Mouse (Mus musculus) embryonic facial prominence, embryonic 11.5 days (tissue): ENCODE results near the gene Tmem54. TPM values are rescaled to one million over a fixed set of nuclear protein-coding genes. Genes with fewer than 3 reads are reported as not detected.

ENCODE experiments used
- ATAC-seq: fragments of 200-750 bp; cut with Nextera tagmentation; replicated peaks from 2 replicates; pipeline ENCODE4 v1.8.0; 2017; ENCODE audit warnings: low read depth; ENCODE audit not compliant: insufficient number of reproducible peaks, low FRiP score, low TSS enrichment
- DNase-seq: peaks from one replicate; pipeline ENCODE4 v3.0.0-alpha.2; 2015; ENCODE audit warnings: low spot score
- H3K27ac ChIP-seq: fragments of 300-500 bp; sonication (generic); replicated peaks from 2 replicates; pipeline ENCODE4 v1.5.1; 2014; ENCODE audit warnings: mild to moderate bottlenecking, low read depth, low read length, control low read depth
- H3K27me3 ChIP-seq: fragments of 300-500 bp; sonication (generic); 2 replicates; pipeline ENCODE4 v1.6.1; 2014; ENCODE audit warnings: mild to moderate bottlenecking, low read length, moderate library complexity, mixed read lengths; ENCODE audit not compliant: control insufficient read depth, insufficient read depth
- H3K36me3 ChIP-seq: fragments of 300-500 bp; sonication (generic); replicated peaks from 2 replicates; pipeline ENCODE4 v1.6.1; 2014; ENCODE audit warnings: low read depth, mild to moderate bottlenecking, low read length, moderate library complexity, mixed read lengths; ENCODE audit not compliant: control insufficient read depth, insufficient read depth
- H3K4me1 ChIP-seq: fragments of 300-500 bp; sonication (generic); 2 replicates; pipeline ENCODE4 v1.6.1; 2014; ENCODE audit warnings: low read length, mixed read lengths; ENCODE audit not compliant: control insufficient read depth, insufficient read depth
- H3K4me2 ChIP-seq: fragments of 300-500 bp; sonication (generic); 2 replicates; pipeline ENCODE4 v1.6.1; 2014; ENCODE audit warnings: low read depth, mild to moderate bottlenecking, control low read depth, low read length, moderate library complexity
- H3K4me3 ChIP-seq: fragments of 300-500 bp; sonication (generic); 2 replicates; pipeline ENCODE4 v1.5.1; 2014; ENCODE audit warnings: low read depth, low read length, control low read depth
- H3K9ac ChIP-seq: fragments of 300-500 bp; sonication (generic); replicated peaks from 2 replicates; pipeline ENCODE4 v1.6.1; 2014; ENCODE audit warnings: mild to moderate bottlenecking, control low read depth, low read length
- H3K9me3 ChIP-seq: fragments of 300-500 bp; sonication (generic); replicated peaks from 2 replicates; pipeline ENCODE4 v1.6.1; 2016; ENCODE audit warnings: mild to moderate bottlenecking, low read length, inconsistent platforms, mixed read lengths; ENCODE audit not compliant: control insufficient read depth
- WGBS: fragments of 180-500 bp; shearing (Covaris S2); extraction: QIAGEN DNeasy Blood & Tissue Kit; methylation state at CpG from one replicate; pipeline ENCODE4 v1.1.7; 2014; 5-methylcytosine and 5-hydroxymethylcytosine counted together
- polyA plus RNA-seq: library from polyadenylated mRNA; unstranded; fragments of >200 nt; fragmentation: Nextera tagmentation; extraction: Ambion mirVana; gene quantifications from 2 replicates; pipeline ENCODE4 v1.2.1, GENCODE M21; 2014

Tmem54 gene
- polyA plus RNA-seq, 1 experiment from 2014 or later, result 6.4 TPM

DNA sequence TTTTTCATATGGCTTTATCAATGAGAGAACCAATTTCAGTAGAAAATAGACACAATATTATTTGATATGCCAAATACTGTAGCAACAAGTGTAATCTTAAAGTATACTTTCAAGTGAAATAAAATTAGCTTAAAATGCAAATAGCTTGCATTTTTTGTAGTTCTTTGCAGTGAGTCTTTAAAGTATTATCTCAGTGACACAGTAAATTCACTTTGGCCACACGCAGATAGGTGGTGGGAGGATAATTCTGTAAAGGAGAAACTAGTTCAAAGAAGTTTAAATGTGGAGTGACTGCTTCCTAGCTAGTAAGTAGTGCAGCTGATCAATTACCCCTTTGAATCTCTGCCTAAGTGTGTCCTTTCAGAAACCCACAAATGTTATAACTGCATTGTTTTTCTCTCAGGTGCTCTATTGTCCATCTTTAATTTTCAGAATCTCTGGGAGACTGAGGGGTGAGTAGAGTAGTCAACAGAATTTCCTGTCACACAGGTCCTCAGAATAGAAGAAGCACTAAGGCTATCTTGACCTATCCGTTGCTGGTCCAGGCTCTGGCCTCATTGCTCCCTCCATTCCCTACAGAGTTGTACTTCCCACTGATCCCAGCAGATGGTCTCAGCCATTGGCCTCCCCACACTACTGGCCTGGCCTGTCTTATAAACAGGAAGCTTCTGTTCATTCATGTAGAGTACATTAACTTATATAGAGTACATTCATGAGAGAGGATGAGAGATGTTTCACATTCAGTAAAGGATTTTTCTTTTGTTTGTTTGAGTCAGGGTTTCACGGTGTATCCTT, 42.9 kb upstream of the Tmem54 start:
- no peaks in the 10 kb centered on the region for H3K36me3 ChIP-seq
- H3K4me1 ChIP-seq, result peaks cover 9% of the 10 kb centered on the region; the same call in 1 of the 2 replicates
- ATAC-seq, result no peak
- WGBS, result 72% methylated on average over 3 of the region's 3 CpGs
- H3K4me2 ChIP-seq, result no peak overlapping the region
- no peak overlapping the region for H3K9ac ChIP-seq
- no peaks in the 10 kb centered on the region for H3K9me3 ChIP-seq
- DNase-seq, result no peak
- no peak overlapping the region for H3K4me3 ChIP-seq
- no peak overlapping the region for H3K27ac ChIP-seq
- H3K27me3 ChIP-seq, result no peaks in the 10 kb centered on the region

- no peak overlapping the region for H3K9ac ChIP-seq
- no peak overlapping the region for H3K4me2 ChIP-seq
- no peak overlapping the region for H3K27ac ChIP-seq
- no peak overlapping the region for H3K4me3 ChIP-seq
- ATAC-seq (no peak), DNase-seq (no peak)
- no peaks in the 10 kb centered on the region for H3K9me3 ChIP-seq
- H3K4me1 ChIP-seq, result no peaks in the 10 kb centered on the region
- no peaks in the 10 kb centered on the region for H3K36me3 ChIP-seq
- no peaks in the 10 kb centered on the region for H3K27me3 ChIP-seq
Observed at GRCm38 (mm10) chr4:129065688-129066236, 39.6 kb upstream of the Tmem54 start.

- 87% methylated on average over 5 of the region's 5 CpGs for WGBS
- Histone ChIP-seq H3K4me1 (no peaks in the 10 kb centered on the region), H3K4me2 (no peak overlapping the region), H3K9ac (no peak overlapping the region), H3K4me3 (no peak overlapping the region), H3K27ac (no peak overlapping the region), H3K9me3 (no peaks in the 10 kb centered on the region), H3K27me3 (no peaks in the 10 kb centered on the region), H3K36me3 (no peaks in the 10 kb centered on the region)
- DNase-seq (no peak), ATAC-seq (no peak)
Observed at GRCm38 (mm10) chr4:129067638-129068415, 37.5 kb upstream of the Tmem54 start.

DNA sequence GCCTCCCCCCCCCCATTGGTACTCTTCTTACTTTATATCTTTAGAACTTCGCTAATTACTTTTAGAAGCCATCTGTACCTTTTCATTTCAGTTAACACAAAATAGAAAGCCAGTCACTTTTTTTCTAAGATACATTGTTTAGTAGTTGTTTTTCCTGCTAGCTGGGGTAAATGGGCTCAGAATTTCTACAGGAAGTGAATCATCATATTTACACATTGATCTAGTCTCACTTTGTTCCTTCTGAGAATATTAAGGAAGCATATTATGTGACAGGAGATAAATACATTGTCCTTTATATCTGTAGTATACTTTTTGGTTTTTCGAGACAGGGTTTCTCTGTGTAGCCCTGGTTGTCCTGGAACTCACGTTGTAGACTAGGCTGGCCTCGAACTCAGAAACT, 36.5 kb upstream of the Tmem54 start:
- no peaks in the 10 kb centered on the region for H3K27me3 ChIP-seq
- DNase-seq (no peak), ATAC-seq (no peak)
- no peak overlapping the region for H3K4me3 ChIP-seq
- WGBS, result 93% methylated on average over 4 of the region's 4 CpGs
- H3K27ac ChIP-seq, result no peak overlapping the region
- H3K36me3 ChIP-seq, result no peaks in the 10 kb centered on the region
- no peak overlapping the region for H3K9ac ChIP-seq
- no peaks in the 10 kb centered on the region for H3K9me3 ChIP-seq
- no peak overlapping the region for H3K4me2 ChIP-seq
- no peaks in the 10 kb centered on the region for H3K4me1 ChIP-seq

DNA sequence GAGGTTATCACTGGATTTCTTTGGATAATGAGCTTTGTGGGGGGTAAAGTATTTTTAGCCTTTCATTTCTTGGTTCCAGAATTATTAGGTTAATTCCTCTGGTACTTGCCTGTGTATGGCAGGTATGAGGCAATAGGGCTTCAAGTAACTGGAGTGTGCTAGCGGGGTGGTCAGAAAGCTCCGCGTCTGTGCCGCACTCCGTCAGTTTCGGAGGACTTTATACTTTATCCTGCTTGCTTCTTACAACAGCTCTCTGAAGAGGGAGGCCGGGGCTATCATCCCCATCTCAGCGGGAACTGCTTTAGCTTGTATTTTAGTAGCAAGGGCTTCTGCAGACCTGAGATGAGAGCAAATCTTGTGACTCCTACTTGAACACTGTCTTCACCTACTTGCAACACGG, 26.2 kb upstream of the Tmem54 start:
- Histone ChIP-seq H3K9ac (no peak overlapping the region), H3K4me3 (no peak overlapping the region), H3K4me2 (no peak overlapping the region), H3K4me1 (no peaks in the 10 kb centered on the region), H3K27ac (no peak overlapping the region), H3K36me3 (peaks cover 13% of the 10 kb centered on the region), H3K9me3 (no peaks in the 10 kb centered on the region), H3K27me3 (no peaks in the 10 kb centered on the region)
- no peak for ATAC-seq
- 94% methylated on average over 9 of the region's 9 CpGs for WGBS
- DNase-seq, result no peak

DNA sequence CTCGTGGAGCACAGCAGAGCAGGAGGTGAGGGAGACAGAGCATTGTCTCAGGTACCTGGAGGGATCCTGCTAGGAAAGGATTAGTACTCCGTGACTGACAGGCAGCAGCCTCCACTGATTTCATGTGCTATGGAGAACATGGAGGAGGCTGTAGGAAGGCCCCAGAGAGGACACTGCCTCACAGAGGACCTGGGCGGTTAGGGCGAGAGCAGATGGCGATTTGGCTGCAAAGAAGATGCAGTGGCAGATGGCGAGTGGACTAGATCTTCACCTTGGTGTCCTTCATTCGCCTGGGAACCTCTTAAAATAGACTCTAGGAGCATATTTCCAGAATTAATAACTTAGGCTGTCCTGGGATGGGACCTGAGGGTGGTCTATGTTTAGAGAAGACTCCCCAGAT, 24.3 kb upstream of the Tmem54 start:
- peaks cover 13% of the 10 kb centered on the region for H3K36me3 ChIP-seq
- no peaks in the 10 kb centered on the region for H3K27me3 ChIP-seq
- 78% methylated on average over 7 of the region's 7 CpGs for whole genome bisulfite sequencing
- DNase-seq (no peak), ATAC-seq (no peak)
- no peaks in the 10 kb centered on the region for H3K9me3 ChIP-seq
- H3K4me3 ChIP-seq, result no peak overlapping the region
- H3K4me1 ChIP-seq, result no peaks in the 10 kb centered on the region
- H3K27ac ChIP-seq, result no peak overlapping the region
- no peak overlapping the region for H3K9ac ChIP-seq
- no peak overlapping the region for H3K4me2 ChIP-seq

- WGBS, result 86% methylated on average over 6 of the region's 6 CpGs
- H3K4me1 ChIP-seq, result no peaks in the 10 kb centered on the region
- peaks cover 13% of the 10 kb centered on the region for H3K36me3 ChIP-seq
Observed at GRCm38 (mm10) chr4:129081512-129081911, 23.8 kb upstream of the Tmem54 start.

DNA sequence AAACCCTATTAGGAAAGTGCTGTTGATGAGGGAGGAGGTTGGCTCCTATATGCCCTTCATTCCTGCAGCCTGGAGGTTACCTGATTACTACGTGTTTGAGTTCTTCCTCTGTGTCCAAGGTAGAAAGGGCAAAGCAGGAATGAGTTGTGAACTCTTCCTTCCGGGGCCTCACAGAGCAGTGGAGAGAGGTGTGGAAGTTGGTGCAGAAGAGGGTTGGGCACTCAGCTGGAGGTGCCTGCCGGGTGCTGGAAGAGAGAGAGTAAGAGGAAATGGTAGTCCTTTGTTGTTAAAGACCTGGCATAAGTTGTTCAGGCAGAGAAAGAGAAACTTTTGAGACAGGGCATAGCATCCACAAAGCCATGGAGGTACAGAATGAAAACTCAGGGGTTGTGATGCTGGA, 23.4 kb upstream of the Tmem54 start:
- 84% methylated on average over 3 of the region's 3 CpGs for WGBS
- Histone ChIP-seq H3K27me3 (no peaks in the 10 kb centered on the region), H3K4me3 (no peak overlapping the region), H3K9ac (no peak overlapping the region), H3K4me2 (no peak overlapping the region), H3K9me3 (no peaks in the 10 kb centered on the region), H3K36me3 (peaks cover 13% of the 10 kb centered on the region), H3K27ac (no peak overlapping the region), H3K4me1 (no peaks in the 10 kb centered on the region)
- DNase-seq (no peak), ATAC-seq (no peak)

More at GRCm38 (mm10) chr4:129081512-129081911, 23.8 kb upstream of the Tmem54 start:
- no peak overlapping the region for H3K27ac ChIP-seq
- no peaks in the 10 kb centered on the region for H3K27me3 ChIP-seq
- no peak for ATAC-seq
- no peak overlapping the region for H3K4me3 ChIP-seq
- H3K4me2 ChIP-seq, result no peak overlapping the region
- DNase-seq, result no peak
- H3K9me3 ChIP-seq, result no peaks in the 10 kb centered on the region
- no peak overlapping the region for H3K9ac ChIP-seq
